Mouse (Mus musculus) adrenal gland, postnatal 4 days (tissue): ENCODE data around the gene Tnfrsf14. TPM values are rescaled to one million over a fixed set of nuclear protein-coding genes. Genes with fewer than 3 reads are reported as not detected.
A peak's percentile ranks its signal among the peaks of the same experiment; 100 is the strongest.

ENCODE experiments used
- DNase-seq, 2 experiments: peaks; one replicate each; pipeline ENCODE4 v3.0.0; 2021 to 2022; ENCODE audit warnings: low spot score in 2 of 2, mixed read lengths in 2 of 2
- total RNA-seq, 2 experiments: library from RNA; stranded (reverse); gene quantifications; 2 replicates each; pipeline ENCODE4 v1.2.3; 2021

Gene Tnfrsf14
- total RNA-seq, 2 experiments from 2014 or later: 10.6 to 13.2 TPM

GRCm38 (mm10) chr4:154882014-154882659, 46.2 kb downstream of the Tnfrsf14 start:
- no peak for DNase-seq

- DNase-seq: no peak
These were observed 47.6 kb downstream of the Tnfrsf14 start for GRCm38 (mm10) chr4:154880730-154881129.

- DNase-seq: peak; percentile 82 to 90
These were observed 50.4 kb downstream of the Tnfrsf14 start for GRCm38 (mm10) chr4:154877864-154878548.

- no peak for DNase-seq
These were observed 55.2 kb downstream of the Tnfrsf14 start for GRCm38 (mm10) chr4:154873186-154873585.

Other genes with a start within 250 kb of the Tnfrsf14 start
- under 1 TPM; 0.31 to 0.62 TPM for gene Ttc34, start 91.1 kb downstream of the Tnfrsf14 start, total RNA-seq
- gene Mmel1, start 59.0 kb downstream of the Tnfrsf14 start, total RNA-seq: under 1 TPM; 0.65 to 0.76 TPM
- gene Fam213b, start 29.4 kb downstream of the Tnfrsf14 start, total RNA-seq: 10 to 100 TPM; 35.7 to 41.1 TPM
- 1 to 10 TPM in 1 of 2 experiments, under 1 TPM in 1; 0.96 to 2.2 TPM for gene Hes5, start 32.4 kb upstream of the Tnfrsf14 start, total RNA-seq
- 10 to 100 TPM; 32.4 to 39.2 TPM for gene Pank4, start 35.6 kb upstream of the Tnfrsf14 start, total RNA-seq
- gene Plch2, start 128.2 kb upstream of the Tnfrsf14 start, total RNA-seq: 1 to 10 TPM; 1.1 to 1.6 TPM
- 10 to 100 TPM; 25.6 to 27.5 TPM for gene Pex10, start 138.5 kb upstream of the Tnfrsf14 start, total RNA-seq
- 10 to 100 TPM; 90.8 to 96.1 TPM for gene Rer1, start 157.8 kb upstream of the Tnfrsf14 start, total RNA-seq
- gene Morn1, start 158.0 kb upstream of the Tnfrsf14 start, total RNA-seq: 10 to 100 TPM; 12.1 to 14.9 TPM